Mouse (Mus musculus): ENCODE results near the gene Slit3.

DNA sequence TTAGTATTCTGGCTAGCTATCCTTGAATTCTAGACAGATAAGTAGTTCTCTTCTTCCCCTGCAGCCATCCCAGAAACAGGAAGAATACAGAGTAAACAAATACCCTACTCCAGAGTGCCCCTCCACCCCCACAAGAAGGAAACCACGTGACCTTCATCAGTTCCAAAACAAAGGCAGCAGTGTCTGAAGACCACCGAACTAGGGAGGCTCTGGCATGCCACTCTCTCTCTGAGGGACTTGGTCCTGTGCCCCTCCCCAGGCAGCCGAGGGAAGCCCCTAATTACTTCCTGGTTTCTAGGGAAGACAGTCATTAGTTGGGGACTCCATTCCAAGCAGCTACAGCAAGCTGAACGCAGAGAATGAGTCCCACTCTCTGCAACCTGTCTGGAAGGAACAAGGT is 391.7 kb downstream of the Slit3 start:
- TF ChIP-seq USF1 (IDR thresholded peaks at IDR 0.05; ENCODE audit: low read depth, low read length) (no peak), CTCF (IDR thresholded peaks at IDR 0.05 in 2 of 3, conservative IDR thresholded peaks at IDR 0.05 in 1 of 3; ENCODE audit: control insufficient read depth in 1 of 3, insufficient read depth in 1 of 3, low read depth in 2 of 3, low read length in 3 of 3, poor library complexity in 1 of 3, severe bottlenecking in 1 of 3) (no peak), POLR2A (IDR thresholded peaks at IDR 0.05; ENCODE audit: control insufficient read depth in 1 of 2, insufficient read depth in 1 of 2, low read depth in 1 of 2, low read length in 2 of 2, poor library complexity in 1 of 2) (no peak), TAL1 (IDR thresholded peaks at IDR 0.05; ENCODE audit: low read length) (no peak), USF2 (IDR thresholded peaks at IDR 0.05; ENCODE audit: borderline replicate concordance in 1 of 2, insufficient read depth in 1 of 2, low read depth in 1 of 2, low read length in 2 of 2) (no peak), NELFE (IDR thresholded peaks at IDR 0.05; ENCODE audit: low read depth, low read length) (no peak)

Data from MEL (cell line).